Mouse (Mus musculus) liver, embryonic 14.5 days (tissue): ENCODE results near the gene Naxd. TPM values are rescaled to one million over a fixed set of nuclear protein-coding genes. Genes with fewer than 3 reads are reported as not detected.
"Not testable (repeated sequence)": the region's sequence is repeated elsewhere in the genome, so short reads cannot be mapped to it uniquely, and the experiment has no call there.

ENCODE experiments used
- ATAC-seq: fragments of 200-750 bp; cut with Nextera tagmentation; 2 replicates; pipeline ENCODE4 v1.8.0; 2017; ENCODE audit warnings: moderate number of reproducible peaks, mild to moderate bottlenecking, moderate library complexity; ENCODE audit not compliant: insufficient read depth
- DNase-seq, 3 experiments: peaks; one replicate each; pipeline ENCODE4 v3.0.0-alpha.2; 2012 to 2013; ENCODE audit warnings: low read depth in 3 of 3, low spot score in 3 of 3
- H3K27ac ChIP-seq: fragments of 300-500 bp; sonication (generic); 2 replicates; pipeline ENCODE4 v1.5.1; 2014; ENCODE audit warnings: moderate library complexity, mild to moderate bottlenecking, control low read depth, inconsistent platforms
- H3K27me3 ChIP-seq: fragments of 300-500 bp; sonication (generic); 2 replicates; pipeline ENCODE4 v1.6.1; 2014; ENCODE audit warnings: mild to moderate bottlenecking, low read length, moderate library complexity; ENCODE audit not compliant: control insufficient read depth, insufficient read depth
- H3K36me3 ChIP-seq: fragments of 300-500 bp; sonication (generic); replicated peaks from 2 replicates; pipeline ENCODE4 v1.6.1; 2014; ENCODE audit warnings: low read depth; ENCODE audit not compliant: control insufficient read depth, insufficient read depth
- H3K4me1 ChIP-seq, 2 experiments: fragments of 200-500 bp in 1 of 2; fragments of 300-500 bp in 1 of 2; sonication (generic) in 1 of 2; replicated peaks; 2 replicates each; pipeline ENCODE4 v1.6.1; 2012 to 2014; ENCODE audit warnings: antibody characterized with exemption in 1 of 2, inconsistent platforms in 1 of 2, low read length in 1 of 2; ENCODE audit not compliant: control insufficient read depth in 2 of 2, insufficient read depth in 2 of 2
- H3K4me2 ChIP-seq: fragments of 300-500 bp; sonication (generic); 2 replicates; pipeline ENCODE4 v1.6.1; 2014; ENCODE audit warnings: low read depth, mild to moderate bottlenecking, control low read depth, moderate library complexity
- H3K4me3 ChIP-seq, 2 experiments: fragments of 200-500 bp in 1 of 2; fragments of 300-500 bp in 1 of 2; sonication (generic) in 1 of 2; 2 replicates each; pipeline ENCODE4 v1.5.1; 2012 to 2014; ENCODE audit warnings: low read depth in 2 of 2, low read length in 2 of 2, mild to moderate bottlenecking in 2 of 2, control low read depth in 1 of 2, inconsistent platforms in 1 of 2, moderate library complexity in 1 of 2; ENCODE audit not compliant: insufficient read depth in 1 of 2
- H3K9ac ChIP-seq: fragments of 300-500 bp; sonication (generic); replicated peaks from 2 replicates; pipeline ENCODE4 v1.6.1; 2014; ENCODE audit warnings: mild to moderate bottlenecking, control low read depth, moderate library complexity
- H3K9me3 ChIP-seq: fragments of 300-500 bp; sonication (generic); 2 replicates; pipeline ENCODE4 v1.6.1; 2016; ENCODE audit warnings: low read length, mixed read lengths; ENCODE audit not compliant: control insufficient read depth
- CTCF ChIP-seq: IDR thresholded peaks from 2 replicates; pipeline ENCODE4 v1.5.1; 2016; ENCODE audit warnings: antibody characterized with exemption, low read depth, control low read depth
- EP300 ChIP-seq: IDR thresholded peaks from 2 replicates; pipeline ENCODE4 v1.6.1; 2016; ENCODE audit warnings: antibody characterized with exemption, low read depth
- WGBS: fragments of 180-500 bp; shearing (Covaris S2); extraction: QIAGEN DNeasy Blood & Tissue Kit; methylation state at CpG from one replicate; pipeline ENCODE4 v1.1.7; 2014; ENCODE audit not compliant: insufficient replicate concordance; 5-methylcytosine and 5-hydroxymethylcytosine counted together
- polyA plus RNA-seq, 2 experiments: library from polyadenylated mRNA; depleted of rRNA in 1 of 2; stranded (reverse) in 1 of 2; unstranded in 1 of 2; fragments of >200 nt; fragmentation: Nextera tagmentation in 1 of 2; extraction: Ambion mirVana in 1 of 2; gene quantifications; 2 replicates each; pipeline versions ENCODE4 v1.2.1 to v1.2.3; 2012 to 2014

Naxd gene
- polyA plus RNA-seq, 2 experiments: 29.8 to 31.9 TPM

- Histone ChIP-seq H3K4me1 (no peaks in the 10 kb centered on the region), H3K9ac (no peak overlapping the region), H3K27ac (no peak overlapping the region), H3K9me3 (no peaks in the 10 kb centered on the region), H3K4me2 (no peak overlapping the region), H3K27me3 (no peaks in the 10 kb centered on the region), H3K36me3 (peaks cover 10% of the 10 kb centered on the region), H3K4me3 (no peak overlapping the region)
- WGBS: 78% methylated on average over 4 of the region's 4 CpGs
- no peak for TF ChIP-seq EP300
- TF ChIP-seq CTCF: no peak
- no peak for DNase-seq
- no peak for ATAC-seq
Measured at GRCm38 (mm10) chr8:11542866-11543265, 45.6 kb downstream of the Naxd start.

DNA sequence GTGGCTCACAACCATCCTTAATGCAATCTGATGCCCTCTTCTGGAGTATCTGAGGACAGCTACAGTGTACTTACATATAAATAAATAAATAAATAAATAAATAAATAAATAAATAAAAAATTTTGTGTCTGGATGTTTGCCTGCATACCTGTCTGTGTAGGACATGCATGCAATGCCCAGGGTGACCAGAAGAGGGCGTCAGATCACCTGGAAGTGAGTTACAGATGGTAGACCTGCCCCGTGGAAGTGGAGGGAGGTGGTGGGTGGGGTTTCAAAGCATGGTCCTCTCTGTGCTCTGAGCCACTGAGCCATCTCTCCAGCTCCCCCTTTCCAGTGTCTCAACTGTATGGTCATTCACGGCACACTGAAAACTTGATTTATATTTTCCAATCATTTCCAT lies 47.1 kb downstream of the Naxd start:
- Histone ChIP-seq H3K4me3 (no peak overlapping the region), H3K4me1 (no peaks in the 10 kb centered on the region; a peak in 1 of 4 replicates), H3K9me3 (no peaks in the 10 kb centered on the region), H3K27ac (no peak overlapping the region), H3K4me2 (no peak overlapping the region), H3K9ac (no peak overlapping the region), H3K27me3 (no peaks in the 10 kb centered on the region), H3K36me3 (peaks cover 10% of the 10 kb centered on the region)
- no peak for TF ChIP-seq EP300
- TF ChIP-seq CTCF: peak; percentile 85
- 36% methylated on average over 3 of the region's 3 CpGs for WGBS
- ATAC-seq: no peak
- peak in 1 of 3 experiments; percentile 30 for DNase-seq

- Histone ChIP-seq H3K4me2 (no peak overlapping the region), H3K27ac (no peak overlapping the region), H3K4me3 (no peak overlapping the region), H3K27me3 (no peaks in the 10 kb centered on the region), H3K4me1 (peaks cover 7 to 9% of the 10 kb centered on the region in 2 experiments; a peak in 3 of 4 replicates), H3K9me3 (no peaks in the 10 kb centered on the region), H3K36me3 (peaks cover 3% of the 10 kb centered on the region), H3K9ac (no peak overlapping the region)
- WGBS: 52% methylated on average over 6 of the region's 6 CpGs
- DNase-seq (no peak), ATAC-seq (no peak)
- TF ChIP-seq CTCF (peak; percentile 79), EP300 (no peak)
Measured at GRCm38 (mm10) chr8:11547063-11547462, 49.8 kb downstream of the Naxd start.

- H3K9ac ChIP-seq: peak overlapping the region; percentile 55
- H3K4me3 ChIP-seq: peak overlapping the region; percentile 62 to 64
- WGBS: 6% methylated on average over 7 of the region's 7 CpGs
- ATAC-seq (no peak), DNase-seq (peak; percentile 60 to 67 (median 63))
- H3K9me3 ChIP-seq: no peaks in the 10 kb centered on the region
- H3K4me2 ChIP-seq: peak overlapping the region; percentile 75
- H3K36me3 ChIP-seq: no peaks in the 10 kb centered on the region
- H3K4me1 ChIP-seq: peaks cover 15 to 19% of the 10 kb centered on the region in 2 experiments
- peak overlapping the region; percentile 18 for H3K27ac ChIP-seq
- TF ChIP-seq EP300 (no peak), CTCF (peak; percentile 86)
- no peaks in the 10 kb centered on the region for H3K27me3 ChIP-seq
Measured at GRCm38 (mm10) chr8:11549706-11550105, 52.4 kb downstream of the Naxd start.

- Histone ChIP-seq H3K4me3 (peak within 1 kb of the TSS; percentile 62 to 64), H3K4me1 (peaks cover 17 to 20% of the 10 kb centered on the region in 2 experiments), H3K27ac (peak within 1 kb of the TSS; percentile 18), H3K36me3 (no peaks in the 10 kb centered on the region), H3K4me2 (peak within 1 kb of the TSS; percentile 75), H3K9me3 (no peaks in the 10 kb centered on the region), H3K9ac (peak within 1 kb of the TSS; percentile 55), H3K27me3 (no peaks in the 10 kb centered on the region)
- DNase-seq: peak; percentile 77 to 80 (median 80)
- under 1% methylated on average over 53 of the region's 53 CpGs for WGBS
- TF ChIP-seq CTCF: no peak
- no peak for TF ChIP-seq EP300
- ATAC-seq: peak; percentile 77
Measured at GRCm38 (mm10) chr8:11550281-11550948, 53.1 kb downstream of the Naxd start, which contains the start of gene Cars2. Cars2 (minus strand) TSS chr8:11550783.

DNA sequence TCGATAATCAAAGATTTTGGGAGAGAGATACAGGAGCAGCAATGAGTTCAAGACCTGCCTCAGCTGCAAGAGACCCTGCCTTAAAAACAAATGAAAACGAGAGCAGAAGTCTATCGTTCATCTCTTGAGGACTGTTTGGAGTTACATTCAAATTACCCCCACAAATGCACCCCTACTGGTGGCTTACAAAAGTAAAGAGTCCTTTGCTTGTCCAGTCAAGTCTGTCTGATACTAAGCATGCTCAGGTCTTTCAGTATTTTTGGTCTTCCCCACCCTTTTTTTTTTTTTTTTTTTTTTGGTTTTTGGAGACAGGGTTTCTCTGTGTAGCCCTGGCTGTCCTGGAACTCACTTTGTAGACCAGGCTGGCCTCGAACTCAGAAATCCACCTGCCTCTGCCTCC lies 54.2 kb downstream of the Naxd start:
- not testable (repeated sequence) for H3K36me3 ChIP-seq, H3K4me2 ChIP-seq, DNase-seq, H3K4me3 ChIP-seq, H3K27me3 ChIP-seq, H3K27ac ChIP-seq, H3K9me3 ChIP-seq, ATAC-seq, H3K9ac ChIP-seq
- 65% methylated on average over 3 of the region's 4 CpGs for WGBS
- H3K4me1 ChIP-seq: peaks cover 17 to 20% of the 10 kb centered on the region in 2 experiments
